Mouse (Mus musculus) left cerebral cortex, adult 2 months (tissue): ENCODE measurements around the gene Ppp2r2c. TPM values are rescaled to one million over a fixed set of nuclear protein-coding genes. Genes with fewer than 3 reads are reported as not detected.

Experiments
- DNase-seq, 2 experiments: peaks; one replicate each; pipeline ENCODE4 v3.0.0; 2021 to 2022; ENCODE audit warnings: low spot score in 2 of 2, mixed read lengths in 1 of 2; ENCODE audit errors: extremely low spot score in 1 of 2
- H3K27ac ChIP-seq: fragments of 200-600 bp; 2 replicates; pipeline ENCODE4 v1.8.1; 2022
- H3K4me3 ChIP-seq: fragments of 200-600 bp; 2 replicates; pipeline ENCODE4 v1.8.1; 2022
- CTCF ChIP-seq: fragments of 200-600 bp; IDR thresholded peaks from 2 replicates; pipeline ENCODE4 v1.8.1; 2022; ENCODE audit warnings: antibody characterized with exemption, mild to moderate bottlenecking, moderate library complexity
- intact Hi-C: fragments of 180-260 bp; cut with DNase I; formaldehyde crosslinking; loops from one replicate; pipeline ENCODE4 v1.15.1; 2025
- total RNA-seq, 2 experiments: library from RNA; stranded (reverse); gene quantifications; 2 replicates each; pipeline ENCODE4 v1.2.3; 2021

Ppp2r2c gene
- total RNA-seq, 2 experiments from 2014 or later, result 448 to 462 TPM

DNA sequence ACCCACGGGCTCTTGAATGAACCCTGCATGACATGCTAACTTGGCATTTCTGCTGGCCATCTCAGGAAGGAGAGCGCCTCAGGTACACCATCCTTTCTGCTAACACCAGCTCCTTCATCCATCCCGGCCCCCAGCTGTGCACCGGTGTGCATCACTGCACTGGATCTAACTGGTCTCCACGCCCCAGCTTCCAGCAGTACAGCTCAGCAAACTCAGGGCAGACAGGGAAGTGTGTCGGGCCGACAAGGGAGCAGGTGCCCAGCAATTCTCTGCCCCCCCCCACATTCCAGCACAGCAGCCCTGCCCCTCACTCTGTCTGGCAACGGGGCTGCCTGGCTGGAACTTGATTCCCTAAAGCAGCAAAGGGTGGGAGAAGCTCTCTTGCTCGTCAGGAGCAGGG is 109.5 kb downstream of the Ppp2r2c start:
- intact Hi-C loops, result no loop called here
- no peak for DNase-seq
- H3K27ac ChIP-seq, result no peak overlapping the region
- no peak overlapping the region for H3K4me3 ChIP-seq
- no peak for TF ChIP-seq CTCF

- TF ChIP-seq CTCF, result no peak
- Histone ChIP-seq H3K27ac (no peak overlapping the region), H3K4me3 (no peak overlapping the region)
- intact Hi-C loops, result no loop called here
- no peak for DNase-seq
These were observed 110.7 kb downstream of the Ppp2r2c start for GRCm38 (mm10) chr5:36979001-36979400.

DNA sequence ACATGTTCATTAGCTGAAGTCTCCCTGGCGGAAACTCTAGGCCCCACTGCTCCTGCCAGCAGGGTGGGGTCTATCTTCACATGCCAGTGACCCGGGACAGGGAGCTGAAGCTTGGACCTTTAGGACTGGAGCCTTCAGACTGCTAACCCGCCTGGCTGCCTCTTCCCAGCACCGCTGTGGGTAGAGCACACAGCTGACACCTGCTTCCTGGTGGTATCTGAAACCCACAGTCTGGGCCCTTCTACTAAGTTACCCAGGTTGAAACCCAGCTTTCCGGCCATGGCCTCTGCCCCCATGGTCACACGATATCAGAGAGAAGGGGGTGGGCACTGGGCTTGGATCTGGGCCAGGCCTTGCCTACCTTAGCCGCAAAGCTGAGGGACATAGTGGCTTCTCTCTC is 111.3 kb downstream of the Ppp2r2c start:
- TF ChIP-seq CTCF, result no peak
- no peak overlapping the region for H3K4me3 ChIP-seq
- H3K27ac ChIP-seq, result no peak overlapping the region
- no peak for DNase-seq
- intact Hi-C loops, result no loop called here

GRCm38 (mm10) chr5:36982271-36982670 is 114.0 kb downstream of the Ppp2r2c start:
- Histone ChIP-seq H3K27ac (no peak overlapping the region), H3K4me3 (no peak overlapping the region)
- TF ChIP-seq CTCF, result no peak
- intact Hi-C loops, result no loop called here
- DNase-seq, result no peak

DNA sequence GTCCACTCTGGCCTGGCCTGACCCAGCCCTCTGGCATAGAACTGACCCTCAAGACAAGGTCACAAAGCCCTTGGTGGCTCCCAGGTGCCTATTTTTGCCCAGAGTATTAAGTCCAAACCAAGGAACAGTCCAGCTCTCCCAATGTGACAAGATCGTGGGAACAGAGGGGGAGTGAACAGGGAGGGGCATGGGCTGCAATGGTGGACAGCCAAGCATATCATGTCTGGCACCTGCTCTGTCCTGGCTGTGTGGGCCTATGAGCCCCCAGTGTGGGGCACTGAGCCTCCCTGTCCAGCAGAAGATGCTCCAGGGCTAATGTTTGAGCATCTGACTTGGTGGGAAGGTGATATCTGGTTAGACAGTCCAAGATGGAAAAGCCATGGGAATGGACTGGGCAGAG is 118.3 kb downstream of the Ppp2r2c start:
- intact Hi-C loops, result no loop called here

DNA sequence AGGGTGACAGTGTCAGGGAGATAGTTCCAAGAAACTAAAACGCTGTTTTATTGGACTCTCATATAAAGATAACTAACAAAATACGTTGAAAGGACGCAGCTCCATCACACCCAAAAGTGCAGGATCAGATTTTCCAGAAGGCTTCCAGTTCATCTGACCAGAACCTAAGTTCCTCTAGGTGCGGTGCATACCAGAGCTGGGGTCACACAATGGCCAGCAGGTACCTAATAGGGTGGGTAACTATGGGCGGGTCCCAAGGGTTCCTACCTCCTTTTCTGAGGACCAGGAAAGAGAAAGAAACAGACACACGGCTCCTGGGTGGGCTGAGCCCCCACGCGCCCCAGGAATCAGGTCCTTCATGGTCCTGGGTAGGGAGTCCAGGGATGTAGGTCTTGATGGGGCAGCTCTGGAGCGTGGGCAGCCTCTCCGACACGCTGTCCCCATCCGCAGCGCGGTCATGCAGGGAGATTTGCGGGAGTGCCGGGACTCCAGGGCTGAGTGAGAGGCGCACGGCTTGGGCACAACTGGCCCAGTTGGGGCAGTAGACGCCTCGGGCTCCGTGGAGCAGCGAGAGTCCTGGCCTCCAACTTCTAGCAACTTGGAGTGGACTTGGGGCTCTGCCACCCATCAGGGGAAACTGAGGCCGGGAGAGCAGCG is 119.9 kb downstream of the Ppp2r2c start:
- Histone ChIP-seq H3K27ac (peak overlapping the region; percentile 65; the same call in 1 of the 2 replicates), H3K4me3 (peak overlapping the region; percentile 84)
- intact Hi-C loops, result no loop called here
- TF ChIP-seq CTCF, result no peak
- DNase-seq, result no peak

More for the DNA sequence above, 118.3 kb downstream of the Ppp2r2c start:
- TF ChIP-seq CTCF, result no peak
- DNase-seq, result no peak
- Histone ChIP-seq H3K27ac (no peak overlapping the region), H3K4me3 (no peak overlapping the region)

GRCm38 (mm10) chr5:36988781-36989624 is 120.7 kb downstream of the Ppp2r2c start, which contains the start of gene Wfs1:
Gene Wfs1 (minus strand): TSS chr5:36989205.
- intact Hi-C loops, result no loop called here
- H3K4me3 ChIP-seq, result peak within 1 kb of the TSS; percentile 84
- peak; percentile 12 for TF ChIP-seq CTCF
- peak; percentile 93 to 95 for DNase-seq
- peak within 1 kb of the TSS; percentile 65 for H3K27ac ChIP-seq

DNA sequence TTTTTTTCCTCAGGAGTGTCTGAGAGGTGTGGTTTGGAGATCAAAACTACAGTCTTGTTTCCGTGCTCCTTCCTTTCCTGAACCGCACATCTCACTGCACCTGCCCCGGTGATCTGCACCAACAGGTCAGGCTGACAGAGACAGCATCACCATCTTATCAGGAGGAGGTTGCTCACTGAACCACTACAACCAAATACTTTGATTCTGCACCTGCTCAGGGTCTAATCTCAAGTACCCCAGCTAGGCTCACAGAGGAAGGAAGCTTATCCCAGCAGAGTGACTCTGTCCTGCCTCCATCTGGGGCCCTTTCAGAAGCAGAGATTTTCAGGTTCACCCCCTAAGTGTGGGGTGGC is 121.3 kb downstream of the Ppp2r2c start:
- Histone ChIP-seq H3K27ac (no peak overlapping the region), H3K4me3 (peak overlapping the region; percentile 84; the same call in 1 of the 2 replicates)
- intact Hi-C loops, result no loop called here
- TF ChIP-seq CTCF, result no peak
- no peak for DNase-seq

- TF ChIP-seq CTCF, result no peak
- Histone ChIP-seq H3K27ac (0 out of 2 replicates have a peak overlapping the region, but pooled peaks have one; percentile 5), H3K4me3 (no peak overlapping the region)
- DNase-seq, result no peak
- intact Hi-C loops, result no loop called here
These were observed 121.9 kb downstream of the Ppp2r2c start for GRCm38 (mm10) chr5:36990196-36990595.

GRCm38 (mm10) chr5:36990631-36991350 is 122.5 kb downstream of the Ppp2r2c start:
- Histone ChIP-seq H3K4me3 (no peak overlapping the region), H3K27ac (no peak overlapping the region)
- intact Hi-C loops, result no loop called here
- no peak for DNase-seq
- no peak for TF ChIP-seq CTCF

DNA sequence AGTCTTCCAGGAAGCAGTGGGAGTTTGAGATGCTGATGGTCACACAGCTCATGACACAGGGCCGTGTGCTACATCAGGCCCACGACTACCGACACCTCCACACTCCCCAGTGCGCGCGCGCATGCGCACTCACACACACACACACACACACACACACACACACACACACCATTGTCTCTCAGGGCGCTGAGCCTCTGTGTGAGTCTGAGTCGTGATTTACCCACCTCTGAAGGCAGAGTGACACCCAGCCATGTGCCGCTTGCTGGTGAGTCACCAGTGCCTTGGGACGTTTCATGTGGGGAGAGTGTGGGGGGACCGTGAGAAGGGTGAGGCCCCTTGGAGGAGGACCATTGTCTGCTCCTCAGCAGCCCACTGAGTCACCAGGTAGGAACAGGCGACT is 128.1 kb downstream of the Ppp2r2c start:
- TF ChIP-seq CTCF, result no peak
- H3K27ac ChIP-seq, result peak overlapping the region; percentile 44; the same call in 1 of the 2 replicates
- no peak overlapping the region for H3K4me3 ChIP-seq
- peak in 1 of 2 experiments; percentile 55 for DNase-seq
- intact Hi-C loops, result no loop called here

GRCm38 (mm10) chr5:36997996-36998395 is 129.7 kb downstream of the Ppp2r2c start:
- DNase-seq, result peak in 1 of 2 experiments; percentile 46
- TF ChIP-seq CTCF, result no peak
- intact Hi-C loops, result no loop called here
- Histone ChIP-seq H3K4me3 (no peak overlapping the region), H3K27ac (no peak overlapping the region)
